Mouse (Mus musculus) midbrain, postnatal 0 days (tissue): ENCODE results near the gene Foxp1. TPM values are rescaled to one million over a fixed set of nuclear protein-coding genes. Genes with fewer than 3 reads are reported as not detected.

Experiments used
- ATAC-seq: fragments of 200-750 bp; cut with Nextera tagmentation; 2 replicates; pipeline ENCODE4 v1.8.0; 2017; ENCODE audit warnings: moderate number of reproducible peaks, mild to moderate bottlenecking, moderate TSS enrichment, moderate library complexity; ENCODE audit not compliant: low FRiP score
- DNase-seq: peaks from one replicate; pipeline ENCODE4 v3.0.0-alpha.2; 2015; ENCODE audit warnings: low spot score
- H3K27ac ChIP-seq: fragments of 300-500 bp; sonication (generic); 2 replicates; pipeline ENCODE4 v1.5.1; 2014; ENCODE audit warnings: low read depth, mild to moderate bottlenecking, low read length, mixed read lengths
- H3K27me3 ChIP-seq: fragments of 300-500 bp; sonication (generic); 2 replicates; pipeline ENCODE4 v1.6.1; 2014; ENCODE audit warnings: low read length, control low read depth, mixed read lengths; ENCODE audit not compliant: insufficient read depth
- H3K36me3 ChIP-seq: fragments of 300-500 bp; sonication (generic); 2 replicates; pipeline ENCODE4 v1.6.1; 2014; ENCODE audit warnings: low read length, control low read depth, mixed read lengths; ENCODE audit not compliant: insufficient read depth
- H3K4me1 ChIP-seq: fragments of 300-500 bp; sonication (generic); 2 replicates; pipeline ENCODE4 v1.6.1; 2014; ENCODE audit warnings: mild to moderate bottlenecking, control low read depth, antibody characterized with exemption, low read length, mixed read lengths; ENCODE audit not compliant: insufficient read depth
- H3K4me2 ChIP-seq: fragments of 300-500 bp; sonication (generic); 2 replicates; pipeline ENCODE4 v1.6.1; 2014; ENCODE audit warnings: low read depth, mild to moderate bottlenecking, low read length, mixed read lengths; ENCODE audit not compliant: poor library complexity, severe bottlenecking
- H3K4me3 ChIP-seq: fragments of 300-500 bp; sonication (generic); 2 replicates; pipeline ENCODE4 v1.5.1; 2014; ENCODE audit warnings: low read depth, mild to moderate bottlenecking, low read length, moderate library complexity
- H3K9ac ChIP-seq: fragments of 300-500 bp; sonication (generic); replicated peaks from 2 replicates; pipeline ENCODE4 v1.6.1; 2014; ENCODE audit warnings: mild to moderate bottlenecking, low read length, moderate library complexity, mixed read lengths; ENCODE audit not compliant: poor library complexity, severe bottlenecking
- H3K9me3 ChIP-seq: fragments of 300-500 bp; sonication (generic); 2 replicates; pipeline ENCODE4 v1.6.1; 2016; ENCODE audit warnings: low read length, control low read depth
- CTCF ChIP-seq: IDR thresholded peaks from 2 replicates; pipeline ENCODE4 v1.5.1; 2016; ENCODE audit warnings: antibody characterized with exemption, mild to moderate bottlenecking
- WGBS: fragments of 180-500 bp; shearing (Covaris S2); extraction: QIAGEN DNeasy Blood & Tissue Kit; methylation state at CpG from one replicate; pipeline ENCODE4 v1.1.7; 2014; 5-methylcytosine and 5-hydroxymethylcytosine counted together
- polyA plus RNA-seq: library from polyadenylated mRNA; unstranded; fragments of >200 nt; fragmentation: Nextera tagmentation; extraction: Ambion mirVana; gene quantifications from 2 replicates; pipeline ENCODE4 v1.2.1, GENCODE M21; 2015
- total RNA-seq: library from RNA; depleted of rRNA; stranded (reverse); fragments of >200 nt; gene quantifications from 2 replicates; pipeline ENCODE4 v1.2.3, GENCODE M21; 2014

The Foxp1 gene
- total and polyA plus RNA-seq, 2 experiments from 2014 or later = 71.1 to 74.3 TPM

DNA sequence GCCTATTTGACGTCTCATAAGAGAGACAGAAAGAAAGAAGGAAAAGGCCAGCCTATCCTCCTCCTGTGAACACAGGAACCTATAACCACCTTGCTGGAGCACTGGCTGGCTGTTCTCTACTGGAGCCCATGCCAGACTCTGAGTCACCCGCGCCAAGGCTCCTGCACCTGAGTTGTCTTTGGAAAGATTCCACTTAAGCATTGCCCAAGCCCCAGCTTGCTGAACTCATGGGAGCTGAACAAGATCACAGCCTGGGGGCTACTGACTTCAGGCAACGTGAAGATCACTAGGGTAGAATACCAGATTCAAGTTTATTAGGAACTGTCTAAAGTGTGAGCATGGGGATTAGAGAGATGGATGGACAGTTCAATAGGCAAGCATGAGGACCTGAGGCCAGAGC is 437.6 kb downstream of the Foxp1 start:
- H3K4me1 ChIP-seq = 0 out of 2 replicates have a peak, but pooled peaks cover 4% of the 10 kb centered on the region
- no peak for TF ChIP-seq CTCF
- H3K4me2 ChIP-seq = no peak overlapping the region
- 85% methylated on average over 4 of the region's 4 CpGs for WGBS
- ATAC-seq (no peak), DNase-seq (no peak)
- H3K4me3 ChIP-seq = no peak overlapping the region
- H3K27ac ChIP-seq = no peak overlapping the region
- H3K9me3 ChIP-seq = no peaks in the 10 kb centered on the region
- no peaks in the 10 kb centered on the region for H3K36me3 ChIP-seq
- H3K27me3 ChIP-seq = no peaks in the 10 kb centered on the region
- no peak overlapping the region for H3K9ac ChIP-seq

DNA sequence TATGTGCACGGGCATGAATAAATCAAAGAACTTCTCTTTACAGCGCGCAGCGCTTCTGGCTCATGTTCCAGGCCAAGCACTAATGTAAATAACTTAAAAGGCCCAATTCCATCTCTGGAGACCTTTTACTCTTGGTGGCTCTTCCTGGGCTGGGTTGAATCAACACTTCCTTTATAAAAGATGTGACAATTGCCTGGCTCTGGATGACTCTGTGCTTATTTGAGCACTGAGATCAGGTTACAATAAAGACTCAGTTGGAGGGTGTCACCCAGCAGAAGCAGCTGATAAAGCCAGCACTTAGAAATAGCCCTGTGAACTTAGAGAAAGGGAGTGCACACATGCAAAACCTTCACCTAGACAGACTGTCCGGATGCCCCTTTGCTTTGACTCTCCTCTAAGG is 441.3 kb downstream of the Foxp1 start:
- no peak for DNase-seq
- TF ChIP-seq CTCF = no peak
- H3K9ac ChIP-seq = no peak overlapping the region
- H3K36me3 ChIP-seq = no peaks in the 10 kb centered on the region
- WGBS = 61% methylated on average over 5 of the region's 5 CpGs
- H3K27ac ChIP-seq = no peak overlapping the region
- no peaks in the 10 kb centered on the region for H3K4me1 ChIP-seq
- ATAC-seq = no peak
- H3K27me3 ChIP-seq = no peaks in the 10 kb centered on the region
- H3K4me3 ChIP-seq = no peak overlapping the region
- H3K4me2 ChIP-seq = no peak overlapping the region
- H3K9me3 ChIP-seq = no peaks in the 10 kb centered on the region

DNA sequence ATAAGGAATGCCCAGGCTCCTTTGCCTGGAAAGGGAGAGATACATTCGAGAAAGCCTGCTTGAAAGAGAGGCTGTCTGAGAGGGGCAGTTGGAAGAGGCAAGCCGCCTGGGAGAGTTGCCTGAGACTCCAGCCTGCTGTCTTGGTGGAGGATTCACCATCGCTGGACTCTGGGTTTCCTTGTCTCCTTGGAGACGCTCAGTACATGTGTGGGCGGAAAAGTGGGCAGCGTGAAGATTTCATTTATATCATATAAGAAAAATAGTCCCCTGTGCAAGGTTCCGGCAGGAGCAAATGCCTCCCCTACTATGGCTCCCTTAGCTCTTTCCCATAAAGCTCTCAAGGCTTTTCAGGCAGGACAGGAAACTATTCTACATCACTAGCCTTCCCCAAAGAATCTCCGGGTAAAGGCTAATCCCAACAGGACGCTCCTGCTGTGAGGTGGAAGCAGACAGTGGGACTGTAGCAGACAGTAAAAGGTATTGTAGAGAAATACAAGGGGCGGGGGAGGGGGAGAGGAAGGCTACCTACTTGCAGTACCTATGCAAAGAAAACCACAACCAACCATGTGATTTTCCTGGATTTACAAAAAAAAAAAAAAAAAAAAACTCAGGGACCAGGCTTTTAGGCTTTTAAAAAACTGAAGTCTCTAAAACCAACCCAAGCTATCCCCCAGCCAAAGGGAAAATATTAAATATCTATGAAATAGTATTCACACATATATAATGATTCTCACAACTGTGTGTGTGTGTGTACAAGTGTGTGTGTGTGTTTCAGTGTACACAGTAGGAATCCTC is 443.3 kb downstream of the Foxp1 start:
- 0 out of 2 replicates have a peak, but pooled peaks cover 6% of the 10 kb centered on the region for H3K36me3 ChIP-seq
- H3K9me3 ChIP-seq = no peaks in the 10 kb centered on the region
- no peak for TF ChIP-seq CTCF
- H3K4me3 ChIP-seq = no peak overlapping the region
- no peak for DNase-seq
- H3K27ac ChIP-seq = no peak overlapping the region
- no peaks in the 10 kb centered on the region for H3K27me3 ChIP-seq
- 33% methylated on average over 10 of the region's 10 CpGs for whole genome bisulfite sequencing
- no peak overlapping the region for H3K4me2 ChIP-seq
- no peak overlapping the region for H3K9ac ChIP-seq
- ATAC-seq = no peak
- H3K4me1 ChIP-seq = no peaks in the 10 kb centered on the region

DNA sequence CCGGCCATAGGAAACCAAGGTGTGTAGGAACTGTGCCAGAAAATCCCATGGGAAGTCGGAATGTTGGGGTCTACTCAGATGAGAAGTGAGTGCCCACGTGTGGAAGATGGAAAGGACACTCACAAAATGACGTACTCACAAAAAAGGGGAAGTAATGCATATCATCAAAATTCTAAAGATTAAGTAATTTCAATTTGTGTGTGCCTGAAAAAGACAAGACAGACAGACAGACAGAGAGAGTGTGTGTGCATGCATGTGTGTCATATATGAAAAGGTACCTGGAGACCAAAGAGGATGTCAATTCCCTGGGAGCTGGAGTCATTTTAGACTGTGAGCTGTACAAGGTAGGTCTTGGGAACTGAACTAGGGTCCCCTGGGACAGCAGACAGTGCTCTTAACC is 444.4 kb downstream of the Foxp1 start:
- no peak for TF ChIP-seq CTCF
- ATAC-seq (no peak), DNase-seq (no peak)
- H3K4me2 ChIP-seq = no peak overlapping the region
- 86% methylated on average over 4 of the region's 4 CpGs for WGBS
- 0 out of 2 replicates have a peak, but pooled peaks cover 6% of the 10 kb centered on the region for H3K36me3 ChIP-seq
- no peaks in the 10 kb centered on the region for H3K4me1 ChIP-seq
- H3K4me3 ChIP-seq = no peak overlapping the region
- no peaks in the 10 kb centered on the region for H3K27me3 ChIP-seq
- no peak overlapping the region for H3K27ac ChIP-seq
- H3K9me3 ChIP-seq = no peaks in the 10 kb centered on the region
- no peak overlapping the region for H3K9ac ChIP-seq

DNA sequence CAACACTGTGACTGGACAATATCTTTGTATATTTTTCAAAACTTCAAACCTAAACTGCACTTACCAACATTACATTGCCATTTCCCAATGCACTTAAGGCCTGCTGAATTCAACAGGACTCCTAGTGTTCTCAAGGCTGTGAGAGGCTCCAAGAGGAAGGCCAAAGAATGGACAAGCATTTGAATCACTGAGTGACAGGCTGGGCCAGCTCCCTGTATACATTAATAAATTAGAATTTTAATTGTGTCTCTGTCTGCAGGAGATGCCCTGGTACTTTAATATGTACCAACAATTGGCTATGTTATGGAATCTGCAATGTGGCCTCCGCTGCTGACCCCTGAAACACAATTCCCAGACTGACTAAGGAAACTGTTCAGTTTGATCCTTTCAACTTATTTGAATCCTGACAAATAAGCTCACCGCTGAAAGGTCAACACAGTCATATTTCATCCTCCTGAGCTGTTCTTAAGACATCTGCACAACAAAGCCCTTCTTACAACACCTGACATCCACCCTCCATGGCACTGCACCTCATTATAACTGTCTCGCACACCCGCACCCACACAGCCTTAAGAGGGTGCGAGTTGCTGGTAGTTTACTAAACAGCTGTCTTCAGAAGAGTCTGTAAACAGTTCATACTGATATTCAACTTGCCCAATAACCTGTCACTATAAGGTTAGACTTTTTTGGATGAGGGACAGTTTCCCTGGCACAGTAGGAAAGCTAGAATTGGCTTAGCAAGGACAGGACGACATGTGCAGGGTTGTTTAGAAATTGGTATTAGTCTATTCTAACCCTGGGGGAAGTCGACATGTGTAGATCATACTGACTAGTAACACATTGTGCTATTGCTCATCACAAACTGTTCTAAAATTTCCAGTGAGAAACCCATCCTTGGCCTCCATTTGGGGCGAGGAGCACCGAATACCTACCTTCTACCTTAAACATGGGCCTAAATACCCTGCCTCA is 448.9 kb downstream of the Foxp1 start:
- H3K27ac ChIP-seq = no peak overlapping the region
- no peak for TF ChIP-seq CTCF
- H3K9ac ChIP-seq = no peak overlapping the region
- H3K4me3 ChIP-seq = no peak overlapping the region
- 63% methylated on average over 9 of the region's 9 CpGs for WGBS
- H3K4me1 ChIP-seq = no peaks in the 10 kb centered on the region
- DNase-seq = no peak
- ATAC-seq = no peak
- H3K27me3 ChIP-seq = no peaks in the 10 kb centered on the region
- H3K4me2 ChIP-seq = no peak overlapping the region
- H3K36me3 ChIP-seq = 0 out of 2 replicates have a peak, but pooled peaks cover 6% of the 10 kb centered on the region
- H3K9me3 ChIP-seq = no peaks in the 10 kb centered on the region
